25 mouse cellular contexts compared by ENCODE assay signal in the genomic region with DNA sequence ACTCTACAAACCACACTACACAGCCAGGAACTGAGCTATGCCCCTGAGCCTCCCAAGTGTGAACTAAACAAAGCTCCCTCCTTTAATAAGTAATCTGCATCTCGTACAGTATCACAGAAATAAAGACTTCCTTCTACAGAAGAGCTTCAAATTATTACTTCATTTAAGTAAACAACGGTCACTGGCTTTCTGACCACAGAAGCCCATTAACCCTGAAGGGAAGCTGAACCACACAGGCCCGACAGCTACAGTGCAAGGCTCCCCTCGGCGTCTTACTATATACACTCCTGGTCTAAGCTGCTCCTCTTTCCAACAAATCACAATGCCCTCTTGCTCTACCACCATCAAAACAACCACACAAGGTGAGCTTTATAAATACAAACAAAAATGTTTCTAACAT.
"Had no signal": no experiment of that assay in that cellular context is flagged by ENCODE, and none has a peak within 500 bp of the region (broad histone marks: within the 10 kb centered on the region; RNA-seq: fewer than 3 reads in every experiment).

No protein-coding gene starts in this region.

- H3K9ac ChIP-seq: heart, embryonic 12.5 days; hindbrain, embryonic 12.5 days; hindbrain, embryonic 14.5 days; intestine, embryonic 15.5 days; kidney, embryonic 15.5 days; limb, embryonic 13.5 days; limb, embryonic 15.5 days; liver, embryonic 12.5 days had no signal

- H3K9me3 ChIP-seq: heart, embryonic 12.5 days; hindbrain, embryonic 12.5 days; intestine, embryonic 15.5 days; kidney, embryonic 15.5 days; limb, embryonic 13.5 days; limb, embryonic 15.5 days; liver, embryonic 12.5 days had no signal

- H3K27me3 ChIP-seq: heart, embryonic 12.5 days; hindbrain, embryonic 12.5 days; intestine, embryonic 15.5 days; kidney, embryonic 15.5 days; limb, embryonic 13.5 days; limb, embryonic 15.5 days; liver, embryonic 12.5 days had no signal

- ATAC-seq: hindbrain, embryonic 16.5 days; inflammation-experienced regulatory T-cells, adult 6 months; intestine, embryonic 15.5 days; liver, embryonic 12.5 days had no signal

- H3K4me2 ChIP-seq: heart, embryonic 12.5 days; hindbrain, embryonic 12.5 days; hindbrain, embryonic 14.5 days; intestine, embryonic 15.5 days; kidney, embryonic 15.5 days; limb, embryonic 13.5 days; limb, embryonic 15.5 days; liver, embryonic 12.5 days had no signal

- H3K4me3 ChIP-seq: heart, adult 2 months; heart, embryonic 12.5 days; hindbrain, embryonic 10.5 days; hindbrain, embryonic 12.5 days; intestine, embryonic 15.5 days; kidney, embryonic 15.5 days; limb, embryonic 13.5 days; limb, embryonic 15.5 days; liver, embryonic 12.5 days had no signal

- H3K4me1 ChIP-seq: intestine, embryonic 15.5 days had no signal

- H3K27ac ChIP-seq: heart, adult 2 months; hindbrain, embryonic 10.5 days; hindbrain, embryonic 12.5 days; hindbrain, embryonic 14.5 days; intestine, embryonic 15.5 days; kidney, embryonic 15.5 days; kidney, postnatal 0 days; limb, embryonic 13.5 days; limb, embryonic 15.5 days; liver, embryonic 12.5 days had no signal

- DNase-seq: gastrocnemius, postnatal 14 days; gastrocnemius, postnatal 36 days; heart, adult 2 months; heart, postnatal 10 days; heart, postnatal 4 days; kidney, adult 11 months; kidney, adult 2 months; kidney, adult 9 months; kidney, postnatal 14 days; kidney, postnatal 36 days; layer of hippocampus, adult 9-11 months; layer of hippocampus, postnatal 36 days; left cerebral cortex, postnatal 4 days had no signal

- H3K36me3 ChIP-seq: intestine, embryonic 15.5 days had no signal
